Mouse (Mus musculus): ENCODE results near the gene Mtmr1. TPM values are rescaled to one million over a fixed set of nuclear protein-coding genes. Genes with fewer than 3 reads are reported as not detected.
A peak's percentile ranks its signal among the peaks of the same experiment; 100 is the strongest.

Gene Mtmr1
- polyA plus RNA-seq, 1 experiment = 7.3 TPM

DNA sequence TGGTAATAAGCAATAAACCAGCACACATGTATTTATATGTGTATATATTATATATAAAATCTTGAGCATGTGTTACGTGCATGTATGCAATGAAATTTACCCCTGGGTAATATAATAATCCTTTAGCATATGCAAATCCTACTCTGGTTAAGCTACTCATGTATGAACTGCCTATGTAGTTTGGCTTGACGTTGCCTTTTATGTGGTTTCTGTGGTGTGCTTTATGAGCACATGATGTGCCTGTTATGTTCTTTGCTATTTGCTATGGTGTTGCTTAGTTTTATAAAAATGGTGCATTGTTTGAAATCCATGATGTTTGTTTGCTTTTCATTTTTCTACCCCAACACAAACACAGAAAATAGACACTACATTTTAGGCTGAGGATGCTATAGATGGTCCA, 13.9 kb downstream of the Mtmr1 start:
- no peak for TF ChIP-seq POLR2A (IDR thresholded peaks at IDR 0.05; ENCODE audit: borderline replicate concordance, control insufficient read depth, low read depth, low read length)
- no peak for TF ChIP-seq CTCF (IDR thresholded peaks at IDR 0.05; ENCODE audit: control insufficient read depth, insufficient read depth, low read length)
- no peak overlapping the region for H3K27ac ChIP-seq (ENCODE audit: control insufficient read depth, insufficient read depth, low read depth, low read length, poor library complexity)
- H3K4me1 ChIP-seq (ENCODE audit: control insufficient read depth, insufficient read depth, low read length) = no peaks in the 10 kb centered on the region
- WGBS = 63% methylated on average over 2 of the region's 2 CpGs
- H3K4me3 ChIP-seq (replicated peaks; ENCODE audit: control insufficient read depth, low read depth, low read length) = no peak overlapping the region

DNA sequence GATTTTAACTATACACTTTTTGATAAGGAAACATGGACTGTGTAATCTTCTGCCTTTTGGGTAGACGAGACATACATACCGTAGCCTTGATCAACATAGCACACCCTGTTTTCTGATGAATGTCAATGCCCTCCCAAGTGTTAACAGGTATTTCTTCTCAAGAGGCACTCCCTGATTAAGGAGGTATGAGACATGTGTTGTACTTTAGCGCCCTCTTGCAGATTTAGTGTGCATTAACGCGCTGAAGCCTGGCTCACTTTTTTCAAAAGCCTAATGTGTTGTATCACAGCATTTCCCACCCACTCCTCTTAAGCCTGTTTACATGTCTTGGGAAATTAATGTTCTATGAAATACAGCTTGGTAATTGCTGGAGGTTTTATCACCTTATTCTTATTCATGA, 17.0 kb downstream of the Mtmr1 start:
- Histone ChIP-seq H3K4me3 (replicated peaks; ENCODE audit: control insufficient read depth, low read depth, low read length) (no peak overlapping the region), H3K4me1 (ENCODE audit: control insufficient read depth, insufficient read depth, low read length) (no peaks in the 10 kb centered on the region), H3K27ac (ENCODE audit: control insufficient read depth, insufficient read depth, low read depth, low read length, poor library complexity) (no peak overlapping the region)
- TF ChIP-seq POLR2A (IDR thresholded peaks at IDR 0.05; ENCODE audit: borderline replicate concordance, control insufficient read depth, low read depth, low read length) (no peak), CTCF (IDR thresholded peaks at IDR 0.05; ENCODE audit: control insufficient read depth, insufficient read depth, low read length) (no peak)
- WGBS = 55% methylated on average over 5 of the region's 5 CpGs

DNA sequence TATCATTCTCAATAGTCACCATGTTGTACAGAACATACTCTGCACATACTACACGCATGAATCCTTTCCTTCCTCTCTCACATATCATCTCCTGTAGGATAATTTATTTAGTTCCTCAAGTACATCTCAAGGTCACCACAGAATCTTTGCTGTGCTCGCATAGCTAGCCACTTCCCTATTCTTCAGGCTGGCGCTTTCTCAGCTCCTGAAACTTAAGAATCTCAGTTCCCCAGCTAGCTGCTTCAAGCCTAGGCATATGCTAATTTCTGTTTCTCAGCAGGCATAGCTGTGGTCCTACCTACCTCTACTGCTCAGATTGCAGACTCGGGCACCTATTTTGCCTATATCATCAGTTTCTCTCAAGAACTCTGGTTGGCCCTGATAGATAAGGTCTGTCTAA, 31.8 kb downstream of the Mtmr1 start:
- Histone ChIP-seq H3K27ac (ENCODE audit: control insufficient read depth, insufficient read depth, low read depth, low read length, poor library complexity) (no peak overlapping the region), H3K4me1 (ENCODE audit: control insufficient read depth, insufficient read depth, low read length) (no peaks in the 10 kb centered on the region), H3K4me3 (replicated peaks; ENCODE audit: control insufficient read depth, low read depth, low read length) (no peak overlapping the region)
- WGBS = 36% methylated on average over 4 of the region's 4 CpGs
- TF ChIP-seq CTCF (IDR thresholded peaks at IDR 0.05; ENCODE audit: control insufficient read depth, insufficient read depth, low read length) (no peak), POLR2A (IDR thresholded peaks at IDR 0.05; ENCODE audit: borderline replicate concordance, control insufficient read depth, low read depth, low read length) (no peak)

DNA sequence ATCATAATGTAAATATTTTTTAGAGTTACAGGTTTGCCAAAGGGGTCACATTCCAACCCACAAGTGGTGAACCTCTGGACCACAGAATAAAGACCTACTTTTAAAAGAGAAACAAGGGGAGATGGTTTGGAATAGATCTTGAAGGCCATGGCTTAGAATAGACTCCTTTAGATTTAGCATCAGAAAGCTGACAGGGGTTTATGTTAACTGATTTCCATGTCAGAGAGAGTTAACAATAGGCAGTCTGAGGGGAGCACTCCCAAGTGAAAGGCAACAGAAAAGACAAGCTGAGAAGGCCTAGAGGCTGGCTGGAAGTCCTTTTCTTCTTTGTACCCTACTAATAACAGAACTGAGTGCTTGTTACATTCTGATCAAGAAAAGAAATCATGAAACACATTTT, 41.7 kb downstream of the Mtmr1 start:
- TF ChIP-seq CTCF (IDR thresholded peaks at IDR 0.05; ENCODE audit: control insufficient read depth, insufficient read depth, low read length) (no peak), POLR2A (IDR thresholded peaks at IDR 0.05; ENCODE audit: borderline replicate concordance, control insufficient read depth, low read depth, low read length) (no peak)
- Histone ChIP-seq H3K27ac (ENCODE audit: control insufficient read depth, insufficient read depth, low read depth, low read length, poor library complexity) (no peak overlapping the region), H3K4me3 (replicated peaks; ENCODE audit: control insufficient read depth, low read depth, low read length) (no peak overlapping the region), H3K4me1 (ENCODE audit: control insufficient read depth, insufficient read depth, low read length) (no peaks in the 10 kb centered on the region)

DNA sequence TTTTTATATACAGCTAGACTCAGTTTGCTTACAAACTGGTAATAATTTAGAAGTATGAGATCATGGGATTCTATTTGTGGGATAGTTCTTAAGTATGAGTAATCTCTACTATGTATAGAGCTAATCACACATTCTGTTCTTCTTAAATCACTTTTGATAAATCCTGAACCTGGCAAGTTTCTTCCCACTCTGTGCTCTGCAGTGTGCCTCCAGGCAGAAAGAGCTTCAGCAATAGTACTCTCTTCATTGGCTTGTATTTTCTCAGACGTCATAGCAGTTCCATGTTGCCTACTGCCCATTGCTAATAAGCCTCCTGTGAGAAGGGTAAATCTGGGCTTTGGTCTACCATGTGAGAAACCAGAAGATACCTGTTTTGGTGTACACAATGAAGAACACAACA, 43.8 kb downstream of the Mtmr1 start:
- no peak for TF ChIP-seq POLR2A (IDR thresholded peaks at IDR 0.05; ENCODE audit: borderline replicate concordance, control insufficient read depth, low read depth, low read length)
- TF ChIP-seq CTCF (IDR thresholded peaks at IDR 0.05; ENCODE audit: control insufficient read depth, insufficient read depth, low read length) = no peak
- no peaks in the 10 kb centered on the region for H3K4me1 ChIP-seq (ENCODE audit: control insufficient read depth, insufficient read depth, low read length)
- WGBS = 72% methylated on average over 1 of the region's 1 CpGs
- no peak overlapping the region for H3K4me3 ChIP-seq (replicated peaks; ENCODE audit: control insufficient read depth, low read depth, low read length)
- H3K27ac ChIP-seq (ENCODE audit: control insufficient read depth, insufficient read depth, low read depth, low read length, poor library complexity) = no peak overlapping the region

DNA sequence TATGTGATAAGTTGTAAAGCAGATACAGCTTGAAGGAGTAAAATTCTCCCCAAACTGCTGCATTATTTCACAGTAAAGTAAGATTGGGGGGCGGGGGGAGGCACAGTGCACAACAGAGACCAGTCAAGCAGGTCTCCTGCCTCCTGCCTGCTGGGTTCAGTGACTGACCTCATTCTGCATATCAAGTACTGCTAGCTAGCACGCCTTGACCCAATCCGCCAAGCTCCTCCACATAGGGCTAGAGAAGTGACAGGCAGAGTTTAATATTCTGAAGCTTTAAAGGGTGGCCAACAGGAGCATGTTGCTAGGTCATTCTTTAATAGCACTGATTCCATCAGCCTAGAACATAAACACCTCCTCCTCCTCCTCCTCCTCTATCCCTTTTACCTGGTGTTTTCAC, 48.2 kb downstream of the Mtmr1 start:
- Histone ChIP-seq H3K4me3 (replicated peaks; ENCODE audit: control insufficient read depth, low read depth, low read length) (no peak overlapping the region), H3K4me1 (ENCODE audit: control insufficient read depth, insufficient read depth, low read length) (no peaks in the 10 kb centered on the region), H3K27ac (ENCODE audit: control insufficient read depth, insufficient read depth, low read depth, low read length, poor library complexity) (no peak overlapping the region)
- WGBS = 92% methylated on average over 3 of the region's 3 CpGs
- TF ChIP-seq POLR2A (IDR thresholded peaks at IDR 0.05; ENCODE audit: borderline replicate concordance, control insufficient read depth, low read depth, low read length) (no peak), CTCF (IDR thresholded peaks at IDR 0.05; ENCODE audit: control insufficient read depth, insufficient read depth, low read length) (no peak)

DNA sequence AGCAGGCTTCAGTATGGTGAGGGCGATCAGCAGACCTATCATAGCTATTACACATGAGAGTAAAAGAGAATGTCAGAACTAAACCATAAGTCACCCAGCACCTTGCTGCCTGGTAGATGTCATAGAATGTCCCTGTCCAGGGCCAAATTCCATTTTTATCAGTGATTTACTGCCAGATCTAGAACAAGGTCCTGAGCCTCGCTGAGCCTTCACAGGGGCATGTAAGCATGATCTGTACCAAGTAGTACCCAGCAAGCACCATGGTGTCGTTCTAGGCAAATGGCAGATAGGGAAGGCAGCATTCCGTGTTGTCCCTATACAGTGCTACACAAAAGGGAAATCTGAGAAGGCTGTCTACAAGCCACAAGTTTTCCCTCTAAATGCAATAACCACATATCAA, 49.1 kb downstream of the Mtmr1 start:
- Histone ChIP-seq H3K27ac (ENCODE audit: control insufficient read depth, insufficient read depth, low read depth, low read length, poor library complexity) (no peak overlapping the region), H3K4me3 (replicated peaks; ENCODE audit: control insufficient read depth, low read depth, low read length) (no peak overlapping the region), H3K4me1 (ENCODE audit: control insufficient read depth, insufficient read depth, low read length) (no peaks in the 10 kb centered on the region)
- no peak for TF ChIP-seq CTCF (IDR thresholded peaks at IDR 0.05; ENCODE audit: control insufficient read depth, insufficient read depth, low read length)
- WGBS = 83% methylated on average over 4 of the region's 4 CpGs

DNA sequence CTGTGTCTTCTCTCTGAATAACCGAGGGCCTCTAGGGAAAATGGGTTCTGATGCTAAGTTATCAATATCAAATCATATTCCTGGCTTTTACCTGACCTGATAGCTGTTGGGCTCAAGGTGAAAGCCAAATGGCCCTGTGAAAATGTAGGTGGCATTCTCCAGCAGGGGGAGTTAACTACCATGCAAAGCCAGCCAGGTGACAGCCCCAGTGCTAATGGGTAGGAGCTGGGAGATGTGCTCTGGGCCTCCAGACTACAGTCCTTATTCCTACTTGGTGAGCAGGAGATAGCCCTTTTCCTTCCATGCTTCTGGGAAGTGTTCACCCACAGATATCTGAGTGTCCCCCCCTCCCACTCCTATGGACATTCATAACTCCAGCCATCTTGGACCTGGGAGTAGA, 60.3 kb downstream of the Mtmr1 start:
- Histone ChIP-seq H3K27ac (ENCODE audit: control insufficient read depth, insufficient read depth, low read depth, low read length, poor library complexity) (no peak overlapping the region), H3K4me1 (ENCODE audit: control insufficient read depth, insufficient read depth, low read length) (no peaks in the 10 kb centered on the region), H3K4me3 (replicated peaks; ENCODE audit: control insufficient read depth, low read depth, low read length) (no peak overlapping the region)
- 82% methylated on average over 1 of the region's 1 CpGs for WGBS
- TF ChIP-seq CTCF (IDR thresholded peaks at IDR 0.05; ENCODE audit: control insufficient read depth, insufficient read depth, low read length) = no peak
- TF ChIP-seq POLR2A (IDR thresholded peaks at IDR 0.05; ENCODE audit: borderline replicate concordance, control insufficient read depth, low read depth, low read length) = no peak

DNA sequence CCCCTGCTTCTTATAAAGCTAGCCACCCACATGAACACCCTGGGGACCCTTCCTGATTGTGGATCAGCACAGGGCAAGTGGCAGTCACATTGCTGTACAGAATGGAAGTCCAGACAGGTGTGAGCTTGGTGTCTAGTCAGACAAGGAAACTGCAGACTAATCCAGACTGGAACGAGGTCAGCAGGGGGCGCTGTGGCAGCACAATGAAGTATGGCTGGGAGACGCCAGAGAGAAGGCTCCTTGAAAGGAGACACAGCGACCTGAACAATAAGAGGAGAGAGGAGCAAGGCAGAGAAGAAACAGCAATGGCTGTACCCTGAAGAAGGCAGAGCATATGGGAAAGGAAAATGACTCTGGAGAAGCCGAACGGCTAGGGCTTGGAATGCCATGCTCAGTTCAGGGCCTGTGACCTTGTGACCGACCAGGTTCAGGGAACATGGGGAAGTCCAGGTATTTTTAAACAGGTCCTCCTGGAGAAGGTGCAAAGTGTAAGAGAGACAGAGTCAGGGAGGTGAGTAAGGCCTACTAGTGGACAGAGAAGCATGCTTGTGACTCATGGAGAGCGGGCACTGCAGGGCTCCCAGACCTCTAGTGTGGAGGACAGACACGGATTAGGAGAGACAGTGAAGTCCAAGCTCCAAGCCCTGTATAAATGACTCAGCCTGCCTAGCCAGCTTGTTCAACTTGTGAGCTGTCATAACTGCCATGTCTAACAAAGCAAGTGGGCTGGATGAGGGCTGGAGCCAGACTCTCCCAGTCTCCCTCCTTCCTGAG, 61.4 kb downstream of the Mtmr1 start:
- 49% methylated on average over 9 of the region's 9 CpGs for WGBS
- TF ChIP-seq CTCF (IDR thresholded peaks at IDR 0.05; ENCODE audit: control insufficient read depth, insufficient read depth, low read length) (peak; percentile 80), POLR2A (IDR thresholded peaks at IDR 0.05; ENCODE audit: borderline replicate concordance, control insufficient read depth, low read depth, low read length) (no peak)
- no peak overlapping the region for H3K27ac ChIP-seq (ENCODE audit: control insufficient read depth, insufficient read depth, low read depth, low read length, poor library complexity)
- H3K4me1 ChIP-seq (ENCODE audit: control insufficient read depth, insufficient read depth, low read length) = no peaks in the 10 kb centered on the region
- no peak overlapping the region for H3K4me3 ChIP-seq (replicated peaks; ENCODE audit: control insufficient read depth, low read depth, low read length)

All from bone marrow, adult 2 months (tissue).